Mouse (Mus musculus): ENCODE data around the gene Atp5f1.

Gene Atp5f1

DNA sequence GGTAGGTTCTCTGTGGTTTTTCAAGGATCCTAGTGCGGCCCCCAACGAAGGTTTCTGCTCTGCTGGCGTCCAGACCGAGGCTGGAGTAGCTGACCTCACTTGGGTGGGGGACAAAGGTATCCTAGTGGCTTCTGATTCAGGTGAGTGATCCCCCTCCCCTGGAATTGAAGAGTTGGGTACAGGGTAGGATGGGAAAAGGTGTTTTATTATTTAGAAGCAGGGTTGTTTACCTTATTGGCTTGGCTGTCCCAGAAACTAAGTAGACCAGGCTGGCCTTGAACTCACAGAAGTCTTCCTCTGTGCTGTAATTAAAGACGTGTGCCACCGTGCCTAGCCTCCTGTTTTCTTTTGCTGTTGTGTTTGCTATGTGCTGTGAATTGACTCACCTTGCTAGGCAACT lies at the start of gene Atp5f1:
Atp5f1 (minus strand) TSS at position 101 of the 400 bp plus-strand sequence.
- in situ Hi-C loops (cut with MseI, MboI) = no loop called here

DNA sequence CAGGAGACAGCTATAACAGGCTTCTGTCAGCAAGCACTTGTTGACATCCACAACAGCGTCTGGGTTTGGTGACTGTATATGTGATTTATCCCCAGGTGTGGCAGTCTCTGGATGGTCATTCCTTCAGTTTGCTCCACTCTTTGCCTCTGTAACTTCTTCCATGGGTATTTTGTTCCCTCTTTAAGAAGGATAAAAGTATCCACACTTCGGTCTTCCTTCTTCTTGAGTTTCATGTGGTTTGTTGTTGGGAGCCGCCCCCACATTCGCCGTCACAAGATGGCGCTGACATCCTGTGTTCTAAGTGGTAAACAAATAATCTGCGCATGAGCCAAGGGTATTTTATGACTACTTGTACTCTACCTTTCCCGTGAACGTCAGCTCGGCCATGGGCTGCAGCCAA lies 43.5 kb upstream of the Atp5f1 start:
- in situ Hi-C loops (cut with MseI, MboI) = loop anchor here in 1 of 2 experiments (25.0 kb wide), 1 partner anchor 459 kb away; no protein-coding TSS in a partner anchor

DNA sequence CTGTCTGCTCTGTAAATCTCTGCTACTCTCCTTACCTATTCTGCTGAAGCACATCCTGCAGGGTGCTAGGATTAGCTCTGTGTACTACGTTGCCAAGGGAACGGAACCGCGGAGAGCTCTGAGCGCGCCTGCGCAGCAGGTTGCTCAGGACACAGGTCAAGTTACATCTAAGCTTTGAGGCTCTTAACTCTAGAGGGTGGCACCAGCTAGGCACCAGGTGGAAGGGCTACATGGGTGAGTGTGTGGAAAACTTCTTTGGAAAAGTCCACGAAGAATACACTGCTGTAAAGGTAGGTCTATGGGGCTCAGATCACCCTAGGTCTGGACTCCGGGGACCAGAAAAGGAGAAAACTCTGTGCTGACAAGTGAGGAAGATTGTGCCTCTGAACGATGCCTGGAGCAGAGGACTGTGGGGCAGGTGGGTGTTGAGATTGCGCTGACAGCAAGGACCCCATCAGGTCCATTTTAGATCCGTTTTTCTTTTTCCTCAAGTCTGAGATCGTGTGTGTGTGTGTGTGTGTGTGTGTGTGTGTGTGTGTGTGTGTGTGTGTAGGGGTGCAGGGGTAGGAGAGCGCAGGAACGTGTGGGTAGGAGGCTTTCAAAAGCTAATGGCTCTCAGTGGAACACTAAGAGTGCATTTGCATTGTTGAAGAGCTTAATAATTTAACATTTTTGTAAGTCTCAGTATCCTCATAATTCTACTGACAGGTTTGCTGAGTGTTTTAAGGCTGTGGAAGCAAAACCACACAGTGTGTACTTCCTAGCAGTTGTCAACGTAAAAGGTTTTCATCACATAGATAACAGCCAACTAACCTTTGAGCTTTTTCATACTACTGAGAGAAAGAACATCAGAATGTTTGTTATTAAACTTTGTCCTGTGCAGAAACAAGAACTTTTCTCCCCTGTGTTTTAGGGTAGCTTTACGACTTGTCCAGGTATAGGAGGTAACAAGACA lies 41.8 kb upstream of the Atp5f1 start:
- in situ Hi-C loops (cut with MseI, MboI) = loop anchor here in 1 of 2 experiments (25.0 kb wide), 1 partner anchor 461 kb away; no protein-coding TSS in a partner anchor

DNA sequence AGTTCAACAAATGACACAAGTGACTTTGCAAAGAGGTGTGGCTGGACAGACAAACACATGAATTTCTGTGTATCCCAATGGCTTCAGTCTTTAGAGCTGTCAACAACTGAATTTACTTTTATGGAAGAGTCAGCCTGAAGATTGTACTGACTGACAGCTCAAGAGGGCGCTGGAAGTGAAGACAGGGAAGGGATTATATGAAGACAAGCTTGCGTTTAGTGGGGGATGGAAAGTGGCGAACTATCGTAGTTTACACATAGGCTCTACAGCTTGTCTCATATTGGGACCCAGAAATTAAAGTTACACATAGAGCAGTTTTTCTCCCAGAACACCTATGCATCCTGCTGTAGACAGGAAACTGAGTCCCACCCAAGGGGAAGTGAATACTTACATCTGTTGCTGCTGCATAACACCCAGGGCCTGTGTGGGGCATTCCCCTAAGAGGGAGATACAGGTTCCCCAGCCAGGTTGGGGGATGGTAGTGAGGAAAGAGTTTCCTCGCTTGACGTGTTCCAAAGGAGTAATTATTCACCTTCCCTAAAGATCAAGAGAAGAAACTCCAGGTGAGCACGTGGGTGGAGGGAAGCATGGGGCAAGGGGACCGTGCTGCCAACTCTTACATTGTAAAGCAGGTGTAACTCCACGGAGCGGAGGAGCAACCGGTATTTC lies 40.9 kb upstream of the Atp5f1 start:
- in situ Hi-C loops (cut with MseI, MboI) = loop anchor here in 1 of 2 experiments (25.0 kb wide), 1 partner anchor 461 kb away; no protein-coding TSS in a partner anchor

DNA sequence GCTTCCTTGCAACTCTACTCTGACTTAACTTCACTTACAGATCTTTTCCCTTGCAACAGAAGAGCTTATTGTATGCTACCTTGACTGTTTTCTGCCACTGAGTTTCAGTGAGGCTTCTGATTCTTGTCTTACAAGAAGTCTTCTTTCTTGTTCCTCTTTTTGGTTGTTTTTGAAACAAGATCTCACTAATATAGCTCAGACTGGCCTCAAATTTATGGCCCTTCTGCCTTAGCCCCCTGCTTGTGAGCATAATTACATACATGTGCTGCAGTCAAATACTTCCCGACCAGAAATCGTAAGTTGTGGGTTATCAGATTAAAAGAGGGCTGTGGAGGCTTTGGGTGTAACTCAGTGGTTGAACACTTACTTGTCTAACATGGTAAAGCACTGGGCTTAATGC lies 34.8 kb upstream of the Atp5f1 start:
- in situ Hi-C loops (cut with MseI, MboI) = loop anchor here in 1 of 2 experiments (10.0 kb wide), 1 partner anchor 450 kb away; no protein-coding TSS in a partner anchor

DNA sequence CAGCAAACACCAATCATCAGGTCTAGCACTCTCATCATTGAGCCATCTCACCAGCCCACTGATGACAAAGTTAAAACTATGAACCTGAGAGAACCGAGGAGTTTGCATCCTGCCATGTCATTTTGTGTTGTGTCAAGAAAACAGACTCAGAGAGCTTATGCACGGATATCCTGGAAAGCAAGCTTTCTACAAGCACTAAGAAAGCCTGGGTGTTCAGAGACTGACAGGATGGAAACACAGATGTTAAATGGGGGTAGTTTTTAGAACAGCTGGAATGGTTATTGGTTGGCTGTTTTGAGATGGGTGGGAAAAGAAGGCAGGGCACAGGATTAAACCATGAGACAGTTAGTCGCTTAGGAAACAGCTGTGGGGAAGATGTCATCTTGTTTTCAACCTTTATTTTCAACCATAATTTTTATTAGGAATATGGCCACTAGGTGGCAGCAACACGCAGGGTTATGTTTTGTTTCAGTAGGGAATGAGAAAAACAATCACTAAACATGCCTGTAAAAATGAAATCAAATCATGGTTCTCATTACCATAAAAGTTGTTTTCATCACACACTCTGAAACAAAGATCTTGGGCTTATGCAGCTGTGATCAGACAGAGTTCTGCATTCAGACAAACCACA lies 31.9 kb upstream of the Atp5f1 start:
- in situ Hi-C loops (cut with MseI, MboI) = loop anchor here in 1 of 2 experiments (10.0 kb wide), 1 partner anchor 453 kb away; no protein-coding TSS in a partner anchor

DNA sequence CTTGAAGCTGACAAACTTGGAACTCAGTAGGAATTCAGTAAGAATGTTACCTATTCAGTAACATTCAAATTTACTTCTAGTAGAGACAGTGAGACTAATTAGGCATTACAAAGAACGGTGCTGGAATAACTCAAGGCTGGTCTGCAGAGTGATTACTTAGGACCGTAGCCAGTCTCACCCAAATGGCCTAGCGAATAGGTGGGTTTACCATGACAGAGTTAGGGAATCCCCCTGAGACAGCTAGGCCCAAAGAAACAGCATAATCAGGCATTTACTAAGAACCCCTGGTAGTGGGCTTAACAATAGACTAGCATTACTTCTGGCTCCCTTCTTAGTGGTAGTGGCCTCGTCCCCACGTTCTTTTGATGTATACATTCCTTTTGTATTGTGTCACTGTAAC lies 29.7 kb upstream of the Atp5f1 start:
- in situ Hi-C loops (cut with MseI, MboI) = loop anchor here in 1 of 2 experiments (10.0 kb wide), 1 partner anchor 455 kb away; no protein-coding TSS in a partner anchor

DNA sequence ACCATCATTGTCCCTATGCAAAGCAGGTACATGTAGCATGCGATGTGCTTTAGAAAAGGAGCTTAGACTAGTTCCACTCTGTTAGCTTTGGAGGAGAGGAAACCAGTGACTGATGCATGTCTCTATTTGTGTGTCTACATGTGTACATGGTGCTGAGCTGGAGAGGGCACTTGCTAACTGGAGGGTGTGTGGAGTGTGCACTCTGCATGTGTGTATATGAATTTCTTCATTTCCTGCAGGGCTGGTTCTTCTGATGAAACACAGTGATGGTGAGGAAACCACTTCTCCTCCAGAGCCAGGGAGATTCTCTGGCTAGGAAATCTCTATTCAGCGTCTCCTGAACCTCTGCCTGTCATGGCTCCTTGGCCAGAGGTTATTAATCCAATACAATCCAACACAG lies 14.3 kb upstream of the Atp5f1 start:
- in situ Hi-C loops (cut with MseI, MboI) = no loop called here

DNA sequence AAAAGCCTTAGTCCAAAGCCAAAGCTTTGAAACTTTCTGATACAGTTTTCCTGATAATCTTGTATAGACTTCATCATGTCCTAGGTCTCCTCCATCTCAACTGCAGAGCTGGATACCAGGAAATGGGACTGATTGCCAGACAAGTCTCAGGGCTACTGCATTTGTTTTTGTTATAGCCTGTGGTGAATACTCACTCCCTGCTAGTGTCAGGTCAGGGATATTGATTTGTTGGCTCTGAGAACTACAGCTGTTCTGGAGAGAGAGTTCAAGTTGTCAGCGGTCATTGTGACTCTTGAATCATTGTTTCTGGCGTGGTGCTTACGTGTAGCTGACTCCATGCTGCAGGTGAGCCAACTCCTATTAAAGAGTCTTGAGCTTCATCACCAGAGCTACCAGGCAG lies 13.5 kb upstream of the Atp5f1 start, which contains the start of gene Ovgp1:
Ovgp1 (plus strand) TSS at position 301 of the 400 bp plus-strand sequence.
- in situ Hi-C loops (cut with MseI, MboI) = no loop called here

DNA sequence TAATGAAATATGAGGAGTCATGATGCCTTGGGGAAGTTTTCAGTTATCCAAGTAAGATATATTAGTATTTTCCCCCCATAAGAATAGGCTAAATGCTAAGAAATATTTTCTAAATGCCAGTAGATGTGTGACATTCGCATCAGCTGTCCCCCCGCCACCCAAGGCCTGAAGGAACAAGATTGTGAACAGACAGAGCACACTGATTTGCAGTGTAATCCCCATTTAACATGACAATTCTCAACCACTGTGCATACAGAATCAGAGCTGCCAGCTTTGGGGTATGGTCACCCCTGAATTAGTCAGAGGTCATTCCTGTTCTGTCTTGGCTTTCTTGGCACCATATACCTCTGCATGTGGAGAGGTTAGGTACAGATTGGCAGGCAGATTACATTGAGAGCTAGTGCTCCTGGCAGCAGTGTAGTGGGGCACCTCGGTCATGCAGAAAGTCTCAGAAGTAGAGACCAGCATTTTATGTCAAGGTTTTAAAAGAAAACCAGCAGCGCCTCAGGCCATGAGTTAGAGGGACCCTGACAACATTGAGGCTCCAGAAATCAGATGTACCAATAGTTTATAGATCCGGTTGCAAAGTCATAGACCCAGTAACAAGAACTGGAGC lies 12.0 kb upstream of the Atp5f1 start:
- in situ Hi-C loops (cut with MseI, MboI) = no loop called here

DNA sequence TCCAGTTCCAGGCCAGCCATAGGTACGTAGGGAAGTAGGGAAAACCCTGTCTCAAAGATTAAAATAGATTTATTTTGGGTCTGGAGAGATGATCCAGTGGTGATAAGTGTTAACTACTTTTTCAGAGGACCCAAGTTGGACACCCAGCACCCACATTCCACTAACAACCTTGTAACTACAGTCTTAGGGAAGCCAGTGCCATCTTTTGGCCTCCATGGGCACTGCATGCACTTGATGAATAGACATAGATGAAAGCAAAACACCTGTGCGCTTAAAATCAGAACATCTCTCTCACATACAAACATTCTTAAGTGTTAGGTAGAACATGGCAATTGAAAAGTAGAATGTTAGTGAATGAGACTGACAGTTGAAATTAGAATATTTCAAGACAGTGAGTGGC lies 801 bp upstream of the Atp5f1 start:
- in situ Hi-C loops (cut with MseI, MboI) = no loop called here

DNA sequence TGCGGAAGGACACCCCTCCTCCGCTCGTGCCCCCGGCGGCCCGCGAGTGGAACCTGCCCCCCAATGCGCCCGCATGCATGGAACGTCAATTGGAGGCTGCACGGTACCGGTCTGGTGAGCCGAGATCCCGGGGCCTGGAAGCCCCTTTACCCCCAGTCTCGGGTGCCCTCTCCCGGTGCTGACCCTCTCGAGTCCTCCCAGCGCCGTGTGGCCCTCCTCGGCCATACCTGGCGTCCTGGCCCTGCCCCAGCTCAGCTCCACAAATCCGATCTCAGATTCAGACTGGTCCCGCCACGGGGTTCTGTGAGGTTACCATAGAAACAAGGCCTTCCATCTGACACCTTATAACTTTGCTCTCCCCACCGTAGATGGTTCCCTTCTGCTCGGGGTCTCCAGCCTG lies 314 bp downstream of the Atp5f1 start:
- in situ Hi-C loops (cut with MseI, MboI) = no loop called here

DNA sequence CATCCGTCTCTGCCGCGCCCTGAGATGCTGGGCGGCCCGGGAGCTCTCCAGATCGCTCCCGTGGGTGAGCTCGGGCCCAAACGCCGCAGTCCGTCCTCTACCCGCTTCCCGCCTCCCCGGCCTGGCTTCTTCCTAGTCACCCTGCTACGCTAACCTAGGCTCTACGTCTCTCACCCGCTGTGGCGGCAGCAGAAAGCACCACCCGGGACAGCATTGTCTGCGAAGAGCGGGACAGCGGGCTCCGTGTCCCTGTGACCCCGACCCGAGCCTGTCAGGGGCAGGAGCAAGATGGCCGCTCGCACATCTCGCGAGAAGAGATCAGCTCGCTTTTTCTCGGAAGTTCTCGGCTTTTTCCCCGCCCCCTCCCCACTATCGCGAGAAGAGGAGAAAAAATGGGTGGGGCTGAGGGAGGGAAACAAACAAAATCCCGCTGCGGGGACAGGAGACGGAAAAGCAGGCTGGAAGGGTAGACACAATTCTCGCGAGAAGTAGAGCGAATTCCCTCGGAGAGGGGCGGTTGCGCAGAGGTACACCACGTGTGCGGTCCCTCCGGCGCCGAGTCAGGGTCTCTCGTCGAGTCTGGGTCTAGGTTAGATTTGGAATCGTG lies 822 bp downstream of the Atp5f1 start, which contains the start of gene Wdr77:
Wdr77 (plus strand) TSS at position 396 of the 607 bp plus-strand sequence.
- in situ Hi-C loops (cut with MseI, MboI) = no loop called here

DNA sequence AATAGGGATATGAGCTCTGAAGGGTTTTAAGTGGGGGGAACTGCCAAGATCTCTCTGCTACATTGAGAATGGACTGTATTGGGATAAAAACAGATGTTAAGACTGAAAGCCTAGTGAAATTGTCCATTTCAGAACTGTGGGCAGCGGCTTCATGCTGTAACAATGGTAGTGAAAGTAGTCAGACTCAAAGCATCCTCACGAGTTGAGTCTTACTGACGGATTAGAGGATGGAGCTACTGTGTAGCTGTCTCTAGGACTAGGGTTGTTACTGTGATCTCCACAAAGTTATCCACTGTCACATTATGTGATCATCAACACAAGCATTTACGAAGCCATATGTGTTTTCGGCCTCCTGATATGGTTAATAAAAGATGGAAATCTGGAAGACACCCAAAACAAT lies 1.7 kb downstream of the Atp5f1 start:
- in situ Hi-C loops (cut with MseI, MboI) = no loop called here

DNA sequence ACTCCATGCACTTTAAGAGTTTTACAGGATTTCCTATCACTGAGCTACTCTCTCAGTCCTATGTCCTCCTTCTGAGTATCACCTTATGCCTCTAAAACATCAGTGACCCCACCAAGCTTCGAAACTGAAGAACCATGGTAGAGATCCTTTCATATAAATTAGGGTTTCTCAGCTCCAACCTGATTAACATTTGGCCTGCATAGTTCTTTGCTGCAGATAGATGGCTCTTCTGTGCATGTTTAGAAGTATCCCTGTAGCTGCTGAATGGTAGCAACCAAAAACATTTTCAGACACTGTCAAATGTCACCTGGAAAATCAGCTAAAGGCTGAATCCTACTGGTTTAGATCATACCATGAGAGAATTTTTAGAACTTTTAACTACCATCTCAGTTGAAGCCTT lies 2.7 kb downstream of the Atp5f1 start:
- in situ Hi-C loops (cut with MseI, MboI) = no loop called here

DNA sequence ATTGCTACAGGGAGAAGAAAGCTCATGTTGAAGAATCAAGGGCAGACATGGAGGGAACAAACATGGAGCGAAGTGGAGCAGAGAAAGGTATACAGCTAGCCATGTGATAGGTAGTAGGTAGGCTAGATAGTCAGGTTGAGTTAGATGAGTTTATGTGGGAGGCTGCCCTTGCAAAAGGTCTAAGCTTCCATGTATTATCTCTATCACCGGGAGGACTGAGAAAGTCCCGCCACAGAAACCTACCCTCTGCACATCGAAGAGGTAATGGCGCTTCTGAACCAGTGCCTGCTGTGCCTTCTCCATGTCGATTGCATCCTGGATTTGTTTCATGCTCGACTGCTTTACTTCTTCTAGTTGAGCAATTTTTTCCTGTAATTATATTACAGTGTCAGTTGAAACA lies 8.6 kb downstream of the Atp5f1 start:
- in situ Hi-C loops (cut with MseI, MboI) = no loop called here

DNA sequence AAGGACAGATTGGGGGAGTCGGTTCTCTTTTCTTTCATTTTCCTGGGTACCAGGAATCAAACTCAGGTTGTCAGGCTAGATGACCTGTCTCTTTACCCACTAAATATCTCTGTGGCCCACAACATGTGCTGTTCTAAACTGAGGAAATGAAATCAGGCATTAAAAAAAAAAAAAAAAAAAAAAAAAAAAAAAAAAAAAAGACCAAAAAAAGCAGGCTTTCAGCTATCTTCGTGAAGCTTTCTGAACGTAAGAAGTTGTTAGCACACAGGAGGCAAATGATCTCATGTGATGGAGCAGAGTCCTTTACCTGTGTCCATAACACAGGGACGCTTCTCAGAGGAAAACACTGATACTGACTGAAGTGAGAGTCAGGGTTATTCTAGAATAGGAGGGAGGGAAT lies 23.8 kb downstream of the Atp5f1 start:
- in situ Hi-C loops (cut with MseI, MboI) = no loop called here

DNA sequence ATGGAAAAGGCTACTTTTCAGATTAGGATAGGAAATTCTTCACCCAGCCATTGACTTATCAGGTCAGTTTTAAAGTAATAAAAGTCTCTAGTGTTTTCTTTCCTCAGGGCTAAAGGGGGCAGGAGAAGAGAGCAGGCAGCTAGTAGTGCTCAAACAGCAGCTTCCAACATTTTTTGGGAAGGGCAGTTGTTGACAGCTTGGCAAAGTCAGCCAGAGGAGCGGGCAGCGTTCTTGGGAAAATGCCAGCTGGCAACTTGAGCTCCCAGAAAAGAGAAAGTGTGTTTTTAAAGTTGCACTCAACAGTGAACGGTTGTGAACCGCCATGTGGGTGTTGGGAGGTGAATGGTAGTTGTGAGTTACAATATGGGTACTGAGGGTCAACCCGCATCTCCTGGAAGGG lies 24.9 kb downstream of the Atp5f1 start:
- in situ Hi-C loops (cut with MseI, MboI) = no loop called here

DNA sequence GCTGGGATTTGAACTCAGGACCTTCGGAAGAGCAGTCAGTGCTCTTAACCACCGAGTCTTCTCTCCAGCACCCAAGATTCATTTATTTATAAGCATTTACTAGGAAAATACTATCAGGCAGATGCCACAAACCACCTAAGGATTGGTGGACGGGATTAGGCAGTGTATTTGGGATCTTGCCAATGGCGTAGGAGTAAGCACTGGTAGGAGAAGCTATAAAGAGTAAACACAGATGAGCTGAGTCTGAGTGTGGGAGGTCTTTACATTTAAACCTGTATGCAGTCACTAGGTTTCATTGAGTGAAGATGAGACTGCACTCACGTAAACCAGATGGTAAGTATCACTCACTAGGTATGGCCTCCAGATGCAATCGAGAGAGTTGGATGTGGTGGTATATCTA lies 26.0 kb downstream of the Atp5f1 start:
- in situ Hi-C loops (cut with MseI, MboI) = no loop called here

DNA sequence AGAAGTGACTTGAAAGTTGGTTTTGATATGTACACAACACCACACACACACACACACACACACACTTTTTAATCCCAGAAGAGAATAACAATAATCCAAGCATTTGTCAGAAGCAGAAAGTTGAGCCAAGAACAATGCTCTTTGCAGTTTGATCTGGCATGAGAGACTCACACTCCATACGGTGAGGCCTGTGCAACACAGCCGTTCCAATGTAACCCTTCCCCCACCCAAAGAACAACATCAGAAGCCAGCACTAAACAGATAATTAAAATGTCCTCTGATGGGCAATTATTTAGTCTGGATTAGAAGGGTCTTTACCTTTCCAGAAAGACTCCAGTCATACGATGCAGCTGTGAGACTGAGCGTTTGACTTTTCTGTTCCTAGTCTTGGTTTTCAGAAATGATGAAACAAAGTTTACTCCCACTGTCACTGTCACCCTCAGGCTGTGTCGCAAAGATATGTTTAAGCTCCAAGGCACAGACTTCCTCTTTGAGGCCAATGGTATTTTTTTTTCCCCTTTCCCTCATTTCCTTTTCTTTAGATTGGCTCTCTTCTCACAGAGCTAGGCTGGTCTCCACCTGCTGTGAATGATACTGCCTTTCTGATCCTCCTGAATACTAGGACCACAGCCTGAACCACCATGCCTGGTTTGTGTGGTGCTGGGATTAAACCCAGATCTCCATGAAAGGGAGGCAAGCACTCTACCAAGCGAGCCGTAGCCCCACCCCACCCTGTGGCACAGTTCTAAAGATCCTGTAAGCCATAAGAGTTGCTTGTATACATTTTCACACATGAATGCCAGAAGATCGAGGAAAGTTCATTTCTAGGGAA lies 27.4 kb downstream of the Atp5f1 start, which contains the start of gene I830077J02Rik:
I830077J02Rik (minus strand) TSS at position 425 of the 832 bp plus-strand sequence.
- in situ Hi-C loops (cut with MseI, MboI) = no loop called here

All from mouse trophoblast stem cell (cell line).